Mouse (Mus musculus) megakaryocyte, embryonic 14.5 days (primary cell): Measurements from ENCODE around the gene Vmn2r23.

ENCODE experiments used
- FLI1 ChIP-seq: IDR thresholded peaks from 2 replicates; pipeline ENCODE4 v1.6.1; 2012; ENCODE audit warnings: low read length, inconsistent platforms, mixed read lengths
- GATA1 ChIP-seq: IDR thresholded peaks from 3 replicates; pipeline ENCODE4 v1.6.1; 2012; ENCODE audit warnings: mixed read lengths, low read length, inconsistent platforms, borderline replicate concordance

DNA sequence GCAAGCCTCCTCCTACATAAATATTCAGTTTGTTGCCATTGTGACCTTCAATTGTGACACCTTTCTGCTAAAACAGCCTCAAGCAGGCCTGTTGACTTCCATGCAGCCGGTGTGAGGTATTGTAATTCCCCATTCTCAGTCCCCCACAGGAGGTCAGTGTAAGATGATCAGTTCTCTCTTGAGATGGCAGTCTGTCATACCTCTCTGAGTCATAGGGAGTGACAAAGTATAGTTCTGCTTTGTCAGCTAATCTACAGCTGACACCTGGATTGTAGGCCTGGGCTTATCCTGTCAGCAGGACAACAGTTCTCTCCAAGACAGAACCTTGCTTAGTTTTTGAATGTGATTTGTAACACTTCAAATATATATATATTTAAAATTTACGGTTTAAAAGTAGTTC is 82.4 kb downstream of the Vmn2r23 start:
- TF ChIP-seq GATA1 (no peak), FLI1 (no peak)
